Comparison of ENCODE assay signal across 8 mouse cellular contexts in genomic region chr16:91841026-91841630, GRCm38 (mm10).
DNase-seq lines count a peak whose midpoint lies in the region; ATAC-seq and TF ChIP-seq lines count a peak whose summit lies in the region.
"Had no signal": no experiment of that assay in that cellular context is flagged by ENCODE, and none has a peak within 500 bp of the region (broad histone marks: within the 10 kb centered on the region; RNA-seq: fewer than 3 reads in every experiment).

No protein-coding gene starts in this region.

- intact Hi-C loops in heart, postnatal 10 days (cut with DNase I), result no loop called here

- TF ChIP-seq EP300 in stomach, postnatal 0 days (optimal IDR thresholded peaks at IDR 0.05), result no peak

- H3K4me1 ChIP-seq in midbrain, postnatal 0 days (ENCODE audit: insufficient read depth, low read length), result no peaks in the 10 kb centered on the region
- H3K4me1 ChIP-seq in midbrain, embryonic 14.5 days (ENCODE audit: control insufficient read depth, insufficient read depth, low read length), result 0 out of 2 replicates have a peak, but pooled peaks cover 13% of the 10 kb centered on the region
- no peaks in the 10 kb centered on the region for H3K4me1 ChIP-seq in stomach, postnatal 0 days (replicated peaks; ENCODE audit: control insufficient read depth, insufficient read depth)

- no peak for TF ChIP-seq CTCF in midbrain, postnatal 0 days (IDR thresholded peaks at IDR 0.05)
- TF ChIP-seq CTCF in stomach, postnatal 0 days (IDR thresholded peaks at IDR 0.05; ENCODE audit: low read depth), result no peak

- H3K36me3 ChIP-seq in midbrain, postnatal 0 days (ENCODE audit: insufficient read depth, low read length), result peaks cover 35% of the 10 kb centered on the region
- peaks cover 63% of the 10 kb centered on the region for H3K36me3 ChIP-seq in midbrain, embryonic 14.5 days (ENCODE audit: control insufficient read depth, insufficient read depth, low read length)
- peaks cover 3% of the 10 kb centered on the region; the same call in 1 of the 2 replicates for H3K36me3 ChIP-seq in stomach, postnatal 0 days (ENCODE audit: control insufficient read depth, insufficient read depth, low read length)

- DNase-seq in midbrain, postnatal 0 days (ENCODE audit: low spot score), result peak; percentile 27
- no peak for DNase-seq in midbrain, embryonic 14.5 days
- peak; percentile 59 for DNase-seq in gastrocnemius, adult 18-20 months (ENCODE audit: low spot score)
- peak; percentile 81 to 86 for DNase-seq in heart, postnatal 10 days
- DNase-seq in stomach, postnatal 0 days (ENCODE audit: low spot score), result no peak
- DNase-seq in thymus, postnatal 36 days, result no peak
- no peak for DNase-seq in adrenal gland, adult (ENCODE audit: inconsistent age in 2 of 2, low spot score in 1 of 2)
- DNase-seq: adrenal gland, adult 2 months had no signal

- no peak overlapping the region for H3K4me2 ChIP-seq in midbrain, postnatal 0 days (ENCODE audit: low read depth, low read length, poor library complexity, severe bottlenecking)
- H3K4me2 ChIP-seq in midbrain, embryonic 14.5 days (ENCODE audit: low read length), result no peak overlapping the region
- H3K4me2 ChIP-seq in stomach, postnatal 0 days (replicated peaks; ENCODE audit: low read depth), result no peak overlapping the region

- no peak for ATAC-seq in midbrain, postnatal 0 days (ENCODE audit: low FRiP score)
- no peak for ATAC-seq in midbrain, embryonic 14.5 days (ENCODE audit: low FRiP score, low TSS enrichment)
- ATAC-seq in stomach, postnatal 0 days (ENCODE audit: low FRiP score, low TSS enrichment), result peak; percentile 63; the same call in 1 of the 2 replicates

- H3K9ac ChIP-seq in midbrain, postnatal 0 days (replicated peaks; ENCODE audit: low read length, poor library complexity, severe bottlenecking), result no peak overlapping the region
- no peak overlapping the region for H3K9ac ChIP-seq in midbrain, embryonic 14.5 days (replicated peaks; ENCODE audit: low read length)
- no peak overlapping the region for H3K9ac ChIP-seq in stomach, postnatal 0 days (ENCODE audit: low read length)

- H3K27me3 ChIP-seq in midbrain, postnatal 0 days (ENCODE audit: insufficient read depth, low read length), result no peaks in the 10 kb centered on the region
- no peaks in the 10 kb centered on the region for H3K27me3 ChIP-seq in midbrain, embryonic 14.5 days (ENCODE audit: control insufficient read depth, insufficient read depth, low read length)
- no peaks in the 10 kb centered on the region for H3K27me3 ChIP-seq in stomach, postnatal 0 days (ENCODE audit: control insufficient read depth, insufficient read depth, low read length)

- no peak overlapping the region for H3K27ac ChIP-seq in midbrain, postnatal 0 days (ENCODE audit: low read depth, low read length)
- no peak overlapping the region for H3K27ac ChIP-seq in midbrain, embryonic 14.5 days (replicated peaks; ENCODE audit: low read depth, low read length)
- H3K27ac ChIP-seq in stomach, postnatal 0 days (replicated peaks), result no peak overlapping the region

- H3K4me3 ChIP-seq in midbrain, postnatal 0 days (ENCODE audit: low read depth, low read length), result no peak overlapping the region
- H3K4me3 ChIP-seq in midbrain, embryonic 14.5 days (replicated peaks; ENCODE audit: low read depth, low read length), result no peak overlapping the region
- H3K4me3 ChIP-seq in stomach, postnatal 0 days (ENCODE audit: low read depth, low read length), result no peak overlapping the region

- no peaks in the 10 kb centered on the region for H3K9me3 ChIP-seq in midbrain, postnatal 0 days (ENCODE audit: low read length)
- no peaks in the 10 kb centered on the region for H3K9me3 ChIP-seq in midbrain, embryonic 14.5 days (ENCODE audit: control insufficient read depth, low read length)
- no peaks in the 10 kb centered on the region for H3K9me3 ChIP-seq in stomach, postnatal 0 days (ENCODE audit: control insufficient read depth, low read length)

- WGBS in midbrain, postnatal 0 days, result 86% methylated on average over 14 of the region's 14 CpGs
- WGBS in midbrain, embryonic 14.5 days, result 94% methylated on average over 14 of the region's 14 CpGs
- 73% methylated on average over 14 of the region's 14 CpGs for WGBS in stomach, postnatal 0 days

Comparison
In these comparisons a context has a peak if more than half of its experiments do, and no peak if none do; other contexts are left out.
1. DNase-seq: peak in midbrain, postnatal 0 days (single experiment), gastrocnemius, adult 18-20 months (single experiment) and heart, postnatal 10 days (2 of 2); none in midbrain, embryonic 14.5 days (single experiment), stomach, postnatal 0 days (single experiment), thymus, postnatal 36 days (0 of 2) and adrenal gland, adult (0 of 2).